Mouse (Mus musculus) G1E (cell line): Measurements from ENCODE around the gene Sh3glb2.

Experiments used
- CTCF ChIP-seq: IDR thresholded peaks from 2 replicates; pipeline ENCODE4 v1.5.1; 2012; ENCODE audit warnings: low read depth, low read length, inconsistent platforms, mixed read lengths
- GATA1 ChIP-seq: IDR thresholded peaks from 2 replicates; pipeline ENCODE4 v1.6.1; 2012; ENCODE audit warnings: borderline replicate concordance, low read length, inconsistent platforms, mixed read lengths

DNA sequence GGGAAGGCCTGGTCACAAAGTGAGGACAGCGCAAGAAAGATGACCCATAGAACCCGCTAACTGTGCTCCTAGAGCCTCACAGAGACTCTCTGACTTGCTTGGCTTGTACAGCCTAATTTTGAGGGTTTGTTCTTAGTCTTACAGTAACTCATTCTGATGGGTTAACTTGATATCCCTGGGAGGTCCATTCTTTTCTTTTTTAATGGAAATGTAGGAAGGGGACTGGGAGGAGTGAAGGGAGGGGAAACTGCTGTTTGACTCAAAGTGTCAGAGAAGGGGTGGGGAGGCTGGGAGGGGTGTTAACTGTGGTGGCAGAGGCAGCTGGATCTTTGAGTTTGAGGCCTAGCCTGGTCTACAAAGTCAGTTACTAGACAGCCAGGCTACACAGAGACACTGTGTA lies 23.8 kb downstream of the Sh3glb2 start:
- TF ChIP-seq CTCF (no peak), GATA1 (no peak)
